Mouse (Mus musculus): ENCODE measurements around the gene 1700123O20Rik. TPM values are rescaled to one million over a fixed set of nuclear protein-coding genes. Genes with fewer than 3 reads are reported as not detected.

Gene 1700123O20Rik
- total RNA-seq, 2 experiments from 2014 or later, result 25.4 to 27.1 TPM

DNA sequence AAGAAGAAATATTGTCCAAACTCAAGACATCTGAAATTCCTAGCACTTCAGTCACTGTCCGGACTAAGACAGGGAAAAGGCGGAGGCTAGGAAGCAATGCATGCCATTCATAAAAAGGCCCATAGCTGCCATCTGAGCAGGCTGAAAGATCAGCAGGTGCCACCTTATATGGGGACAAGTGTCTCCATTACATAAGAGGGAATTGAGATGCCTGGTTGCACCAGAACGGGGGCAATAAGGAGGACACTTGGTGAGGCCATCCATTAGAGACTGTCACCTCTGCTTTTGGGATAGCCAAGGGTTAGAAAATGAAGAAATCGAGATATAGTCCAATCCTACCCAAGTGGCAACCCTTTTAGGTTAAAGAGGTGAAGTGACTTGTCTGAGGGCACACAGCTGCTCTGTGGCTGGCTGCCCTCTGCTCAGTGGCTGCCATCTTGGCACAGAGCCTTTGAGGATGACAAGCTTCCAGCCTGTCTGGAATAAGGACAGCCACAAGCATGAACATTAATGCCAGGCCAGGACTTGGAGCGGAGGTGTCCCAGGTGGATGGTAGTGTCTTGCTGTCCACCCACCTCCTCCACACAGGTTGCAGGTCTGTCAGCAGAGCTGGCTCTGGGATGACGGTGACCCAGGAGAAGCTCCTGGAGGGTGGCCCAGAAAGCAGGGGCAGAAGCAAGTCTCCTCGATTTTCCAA is 34.8 kb downstream of the 1700123O20Rik start:
- no peak for DNase-seq (ENCODE audit: low spot score in 2 of 2)

DNA sequence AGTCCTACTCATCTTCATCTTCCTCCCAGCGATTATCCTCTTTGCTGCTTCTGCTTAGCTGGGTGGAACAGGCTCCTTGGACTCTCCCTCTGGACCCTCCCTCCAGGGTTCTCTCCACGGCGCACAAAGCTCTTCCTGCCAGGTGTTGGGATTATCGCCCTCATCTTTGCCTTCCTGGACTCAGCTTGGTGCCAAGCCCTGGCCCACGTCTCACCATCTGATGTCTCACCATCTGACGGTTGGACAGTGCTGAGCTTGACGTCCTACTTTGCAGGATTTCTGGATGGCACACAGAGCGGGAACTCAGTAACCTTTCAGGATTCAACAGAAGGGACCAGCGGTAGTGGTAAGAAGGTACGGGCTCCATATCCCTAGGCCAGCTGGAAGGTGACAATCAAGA is 35.7 kb downstream of the 1700123O20Rik start:
- no peak for DNase-seq (ENCODE audit: low spot score in 2 of 2)

DNA sequence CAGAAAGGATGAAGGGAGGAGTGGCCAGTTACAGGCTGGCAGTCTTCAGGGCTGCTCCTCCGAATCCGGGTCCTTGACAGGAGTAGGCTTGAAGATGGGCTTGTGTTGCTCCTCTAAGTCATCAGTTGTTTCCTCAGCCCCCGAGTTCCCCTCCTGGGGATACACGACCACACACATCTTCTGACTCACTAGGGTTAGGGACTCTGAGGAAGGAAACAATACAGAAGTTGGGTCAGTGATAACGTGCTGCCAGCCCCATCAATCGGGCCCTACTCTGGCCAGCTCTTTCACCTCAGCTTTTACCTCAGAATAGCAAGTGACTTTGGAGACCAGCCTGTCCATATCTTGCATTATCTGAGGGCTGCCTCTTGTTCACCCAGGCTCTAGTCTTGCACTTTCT is 38.0 kb downstream of the 1700123O20Rik start:
- no peak for DNase-seq (ENCODE audit: low spot score in 2 of 2)

DNA sequence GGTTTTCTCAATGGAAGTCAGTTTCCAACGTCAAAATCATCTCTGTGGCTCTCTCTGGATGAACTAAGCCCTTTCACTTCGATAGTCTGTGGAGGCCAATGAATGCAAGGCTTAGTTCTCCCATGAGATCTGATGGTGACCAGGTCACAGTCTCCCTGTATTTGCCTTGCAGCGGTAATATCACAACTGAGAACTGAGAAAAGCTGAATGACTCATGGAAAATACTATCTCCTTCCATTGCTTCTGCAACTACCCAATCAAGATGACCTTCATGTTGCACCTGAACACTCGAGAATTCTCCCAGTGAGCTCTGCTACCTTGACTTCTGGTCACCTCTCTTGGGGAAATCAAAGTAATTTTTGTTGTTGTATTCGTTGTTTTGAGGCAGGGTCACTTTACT is 41.5 kb downstream of the 1700123O20Rik start:
- no peak for DNase-seq (ENCODE audit: low spot score in 2 of 2)

DNA sequence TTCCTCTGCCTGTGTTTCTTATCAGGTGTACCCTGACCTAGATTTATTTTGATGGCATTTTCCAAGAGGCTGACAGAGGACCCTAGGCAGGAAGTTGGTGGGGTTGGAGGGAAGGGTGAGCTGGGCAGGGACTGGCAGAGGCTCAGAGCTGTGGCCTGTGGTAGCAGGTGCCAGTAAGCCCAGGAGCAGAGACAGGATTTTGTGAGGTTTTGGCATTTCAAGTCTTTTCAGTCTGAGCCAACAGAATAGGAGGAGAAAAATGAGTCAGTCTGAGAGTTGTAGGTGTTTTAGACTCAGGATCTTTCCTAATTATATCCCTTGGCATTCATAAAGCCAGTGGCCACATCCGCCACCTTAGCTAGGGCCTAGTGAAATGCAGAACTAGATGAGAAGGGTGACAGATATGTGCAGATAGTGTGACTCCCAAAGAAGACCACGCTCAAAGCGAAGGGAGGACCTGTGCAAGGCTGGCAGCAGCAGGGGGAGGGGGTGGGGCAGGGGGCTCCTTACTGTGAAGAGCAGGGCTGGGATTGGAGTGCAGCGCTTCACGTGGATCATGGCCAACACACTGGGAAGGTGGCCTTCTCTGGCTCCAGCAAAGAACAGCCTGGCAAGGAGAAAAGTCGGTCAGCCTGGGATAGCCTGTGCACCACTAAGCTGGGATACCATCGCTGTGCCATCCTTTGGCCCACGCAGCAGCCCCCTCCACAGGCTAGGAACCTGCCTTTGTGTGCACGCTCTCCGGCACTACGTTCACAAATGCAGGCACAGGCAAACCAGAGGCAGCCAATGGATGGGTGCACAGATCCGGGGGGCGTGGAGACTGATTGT is 43.0 kb downstream of the 1700123O20Rik start:
- DNase-seq (ENCODE audit: low spot score in 2 of 2), result no peak

DNA sequence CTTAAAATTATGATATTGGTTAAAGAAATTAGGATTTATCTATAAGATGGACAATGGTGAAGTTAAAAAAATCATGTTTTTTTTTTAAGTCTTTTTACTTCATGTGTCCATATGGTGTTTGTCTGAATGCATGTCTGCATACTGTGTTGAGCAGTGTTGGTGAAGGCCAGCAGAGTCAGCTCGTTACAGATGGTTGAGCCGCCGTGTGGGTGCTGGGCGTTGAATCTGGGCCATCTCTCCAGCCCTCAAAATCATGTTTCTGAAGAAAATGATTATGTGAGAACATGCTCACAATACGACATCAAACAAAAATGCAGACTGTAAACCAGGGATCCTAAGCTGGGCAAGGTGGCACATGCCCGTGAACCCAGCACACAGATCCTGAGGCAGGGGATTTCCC is 44.3 kb downstream of the 1700123O20Rik start:
- DNase-seq (ENCODE audit: low spot score in 2 of 2), result no peak

DNA sequence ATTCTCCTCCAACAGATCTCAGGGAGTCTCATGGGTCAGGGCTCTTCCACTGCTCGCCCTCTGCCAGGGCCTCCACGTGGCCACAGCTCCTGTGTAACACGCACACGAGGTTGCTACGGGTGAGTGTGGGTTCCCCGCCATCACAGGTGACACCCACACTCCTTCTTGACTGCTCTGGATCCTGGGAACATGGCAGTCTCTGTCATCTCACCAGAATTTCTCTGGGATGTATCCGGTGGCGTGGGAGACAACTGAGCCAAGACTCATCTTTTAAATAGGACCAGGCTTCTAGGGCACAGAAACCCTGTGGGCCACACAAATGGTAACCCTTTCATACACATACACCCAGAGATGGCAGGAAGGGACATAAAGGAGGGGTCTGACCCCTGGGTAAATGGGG is 46.2 kb downstream of the 1700123O20Rik start:
- DNase-seq (ENCODE audit: low spot score in 2 of 2), result no peak

DNA sequence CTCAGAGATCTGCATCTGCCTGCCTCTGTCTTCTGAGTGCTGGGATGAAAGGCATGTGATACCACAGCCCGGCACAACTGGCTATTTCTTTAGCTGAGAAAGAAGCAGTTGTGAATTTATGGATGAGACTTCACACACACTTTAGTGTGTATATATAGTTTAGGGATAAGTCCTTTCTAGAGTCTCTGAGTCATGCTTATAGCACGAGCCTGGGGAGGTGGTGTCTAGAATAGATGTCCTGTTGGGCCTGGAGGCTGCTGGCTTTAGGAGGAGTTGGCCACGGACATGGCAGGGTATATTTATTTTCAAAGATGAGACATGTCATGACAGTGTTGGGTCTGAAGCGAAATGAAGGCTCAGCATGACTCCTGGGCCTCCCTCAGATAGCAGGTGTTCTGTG is 48.0 kb downstream of the 1700123O20Rik start:
- no peak for DNase-seq (ENCODE audit: low spot score in 2 of 2)

DNA sequence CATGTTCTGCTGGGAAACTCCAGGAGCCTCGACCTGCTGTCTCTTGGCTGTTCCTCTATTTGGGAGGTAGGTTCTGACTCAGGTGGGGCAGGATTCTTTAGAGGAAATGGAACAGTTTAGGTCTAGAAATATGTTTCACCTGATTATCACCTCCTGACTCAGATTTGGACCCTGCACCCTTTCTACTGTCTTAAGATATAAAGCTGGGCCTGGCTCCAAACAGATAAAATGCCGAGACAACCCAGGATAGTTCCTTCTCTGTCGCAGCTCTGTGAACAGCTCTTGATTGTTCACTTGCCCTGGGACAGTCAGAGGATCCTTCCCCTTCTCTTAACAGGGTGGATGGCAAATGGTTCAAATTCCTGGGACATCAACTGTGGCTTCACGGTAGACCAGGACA is 49.2 kb downstream of the 1700123O20Rik start:
- DNase-seq (ENCODE audit: low spot score in 2 of 2), result no peak

DNA sequence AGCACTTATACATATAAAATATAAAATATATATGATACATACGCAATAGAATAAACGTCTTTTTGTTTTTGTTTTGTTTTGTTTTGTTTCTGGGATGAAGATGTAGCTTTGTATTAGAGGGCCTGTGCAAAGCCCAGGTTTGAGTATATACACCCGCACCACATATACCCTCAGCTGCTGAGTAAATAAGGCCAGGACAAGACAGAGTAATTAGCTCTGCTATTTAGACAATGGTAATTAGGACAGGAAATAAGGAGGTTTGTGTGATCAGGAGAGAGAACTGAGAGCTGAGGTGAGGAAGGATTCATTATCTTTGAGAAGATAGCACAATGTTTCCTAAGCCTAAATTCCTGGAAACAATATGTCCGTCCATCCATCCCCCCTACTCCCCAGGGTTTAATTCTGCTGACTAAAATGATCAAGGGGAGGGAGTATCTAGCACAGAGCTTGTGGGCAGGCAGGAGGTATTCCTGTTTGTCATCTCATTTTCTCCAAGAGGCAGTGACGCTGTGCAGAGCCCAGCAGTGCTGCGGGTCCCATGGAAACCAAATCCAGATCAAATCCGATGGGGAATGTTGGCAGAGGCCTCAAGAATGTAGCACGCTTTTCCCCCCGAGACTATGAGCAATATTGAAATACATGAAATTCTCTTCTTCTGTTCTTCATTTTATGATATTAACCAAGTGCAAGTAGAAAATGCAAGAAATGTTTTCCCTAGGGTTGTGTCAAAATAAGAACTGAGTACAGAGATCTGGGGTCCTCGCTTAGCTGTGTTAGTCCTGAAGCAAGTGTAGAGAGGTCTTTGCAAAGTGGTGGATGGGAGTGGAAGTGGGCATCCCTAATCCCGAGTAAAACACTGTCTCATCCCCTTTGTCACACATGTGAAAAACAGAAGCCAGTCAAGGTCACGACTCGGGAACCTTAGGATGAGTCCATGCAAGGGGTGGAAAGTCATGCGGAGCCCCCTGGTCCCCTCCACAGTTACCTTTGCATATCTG is 50.8 kb downstream of the 1700123O20Rik start:
- DNase-seq (ENCODE audit: low spot score in 2 of 2), result no peak

DNA sequence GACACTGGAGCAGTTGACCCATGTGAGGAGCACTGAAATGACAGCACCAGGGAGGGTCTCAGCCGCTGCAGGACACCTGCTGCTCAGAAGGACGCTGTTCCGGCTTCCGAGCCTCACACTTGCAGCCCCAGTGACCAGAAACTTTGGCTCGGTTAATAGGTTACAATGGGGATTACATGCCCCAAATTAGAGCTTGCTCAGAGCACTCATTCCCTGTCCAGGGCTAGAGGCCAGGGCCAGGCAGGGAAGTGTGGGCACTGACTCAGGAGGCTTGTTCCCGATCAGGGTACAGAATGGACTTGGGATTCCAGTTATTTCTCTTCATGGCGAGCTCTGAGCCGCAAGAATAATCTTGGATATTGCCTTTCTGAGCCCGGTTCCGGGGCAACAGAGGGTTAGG is 51.6 kb downstream of the 1700123O20Rik start:
- no peak for DNase-seq (ENCODE audit: low spot score in 2 of 2)

Small RNA genes within 50 kb of the gene (microRNA-seq; reads per million reads assigned to microRNA genes)
- gene Mir6948, result not detected

Other genes with a start within 250 kb of the 1700123O20Rik start
- 10 to 100 TPM; 39.0 to 42.9 TPM for gene Lrp10, start 222.1 kb upstream of the 1700123O20Rik start, total RNA-seq (2021)
- not detected for gene Rem2, start 210.1 kb upstream of the 1700123O20Rik start, total RNA-seq (2021)
- gene Prmt5, start 168.7 kb upstream of the 1700123O20Rik start, total RNA-seq (2021), result 10 to 100 TPM; 40.0 to 40.4 TPM
- gene Haus4, start 131.6 kb upstream of the 1700123O20Rik start, total RNA-seq (2021), result 10 to 100 TPM; 18.1 to 21.2 TPM
- gene Ajuba, start 108.7 kb upstream of the 1700123O20Rik start, total RNA-seq (2021), result 10 to 100 TPM; 14.6 to 15.8 TPM
- 1 to 10 TPM; 4.3 to 6.8 TPM for gene 4931414P19Rik, start 80.2 kb upstream of the 1700123O20Rik start, total RNA-seq (2021)
- 100 to 1,000 TPM; 173 to 176 TPM for gene Psmb5, start 68.2 kb upstream of the 1700123O20Rik start, total RNA-seq (2021)
- gene Psmb11, start 64.8 kb upstream of the 1700123O20Rik start, total RNA-seq (2021), result not detected
- gene Gm17606, start 45.3 kb upstream of the 1700123O20Rik start, total RNA-seq (2021), result not detected
- 1 to 10 TPM; 3.2 to 3.5 TPM for gene Cdh24, start 44.9 kb upstream of the 1700123O20Rik start, total RNA-seq (2021)
- 100 to 1,000 TPM; 134 to 165 TPM for gene Acin1, start 715 bp downstream of the 1700123O20Rik start, total RNA-seq (2021)
- gene Gm29776, start 12.6 kb downstream of the 1700123O20Rik start, total RNA-seq (2021), result under 1 TPM in 1 of 2 experiments, not detected in 1; 0.16 TPM
- not detected for gene Cebpe, start 26.0 kb downstream of the 1700123O20Rik start, total RNA-seq (2021)
- gene Slc7a8, start 95.7 kb downstream of the 1700123O20Rik start, total RNA-seq (2021), result 1 to 10 TPM; 6.5 to 8.8 TPM
- gene Rnf212b, start 127.9 kb downstream of the 1700123O20Rik start, total RNA-seq (2021), result not detected
- 1 to 10 TPM; 8.0 to 9.3 TPM for gene Homez, start 184.7 kb downstream of the 1700123O20Rik start, total RNA-seq (2021)
- gene Ppp1r3e, start 191.3 kb downstream of the 1700123O20Rik start, total RNA-seq (2021), result 1 to 10 TPM; 8.1 to 9.2 TPM
- 10 to 100 TPM; 35.4 to 38.7 TPM for gene Bcl2l2, start 197.2 kb downstream of the 1700123O20Rik start, total RNA-seq (2021)
- gene Gm20521, start 197.2 kb downstream of the 1700123O20Rik start, total RNA-seq (2021), result 1 to 10 TPM; 2.3 to 4.1 TPM
- 100 to 1,000 TPM; 120 to 149 TPM for gene Pabpn1, start 206.3 kb downstream of the 1700123O20Rik start, total RNA-seq (2021)
- gene Slc22a17, start 226.9 kb downstream of the 1700123O20Rik start, total RNA-seq (2021), result 10 to 100 TPM; 22.5 to 27.5 TPM
- gene Efs, start 239.9 kb downstream of the 1700123O20Rik start, total RNA-seq (2021), result 10 to 100 TPM; 31.1 to 32.4 TPM
- gene Il25, start 246.5 kb downstream of the 1700123O20Rik start, total RNA-seq (2021), result not detected

All from gastrocnemius, postnatal 4 days (tissue).